Mouse (Mus musculus) spleen, postnatal 10 days (tissue): ENCODE results near the gene Adarb1.

Source experiments
- DNase-seq, 2 experiments: peaks; one replicate each; pipeline ENCODE4 v3.0.0; 2021 to 2022; ENCODE audit warnings: low spot score in 2 of 2

The Adarb1 gene

DNA sequence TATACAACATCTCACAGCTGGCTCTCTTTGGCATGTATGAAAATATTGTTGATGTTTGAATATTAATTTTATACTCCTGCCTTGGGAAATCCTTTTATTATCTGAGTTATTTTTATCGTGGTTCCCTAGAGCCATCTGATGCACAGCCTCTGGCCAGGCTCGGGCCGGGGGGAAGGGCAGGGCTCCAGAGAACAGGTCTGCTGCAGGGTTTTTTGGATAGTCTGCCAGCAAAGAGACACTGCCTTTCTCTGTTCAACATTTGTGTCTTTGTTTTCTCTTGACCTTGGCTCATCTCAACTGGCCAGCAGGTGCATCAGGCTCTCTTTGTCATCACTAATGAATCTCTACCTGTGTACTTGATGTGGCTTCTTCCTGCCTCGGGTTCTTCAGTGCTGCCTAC is 32.3 kb downstream of the Adarb1 start:
- no peak for DNase-seq

DNA sequence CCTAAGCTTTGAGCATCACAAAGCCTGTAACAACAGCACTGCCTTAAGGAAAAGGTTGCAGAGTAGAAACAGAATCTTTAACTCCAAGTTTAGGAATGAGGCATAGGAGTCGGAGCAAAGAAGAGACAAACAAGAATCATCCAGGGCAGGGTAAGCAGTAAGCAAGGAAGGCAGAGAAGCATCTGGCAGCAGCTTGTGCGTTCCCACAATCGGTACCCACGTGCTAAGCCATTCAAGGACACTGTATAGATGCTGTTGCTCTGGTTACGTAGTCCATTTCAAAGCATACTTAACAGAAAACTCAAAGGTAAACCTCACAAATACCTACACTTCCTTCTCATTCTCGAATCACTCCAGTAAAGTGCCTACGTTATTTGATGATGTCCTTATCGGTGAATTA is 35.0 kb downstream of the Adarb1 start:
- no peak for DNase-seq

- no peak for DNase-seq
Observed at GRCm38 (mm10) chr10:77381191-77381590, 36.9 kb downstream of the Adarb1 start.

DNA sequence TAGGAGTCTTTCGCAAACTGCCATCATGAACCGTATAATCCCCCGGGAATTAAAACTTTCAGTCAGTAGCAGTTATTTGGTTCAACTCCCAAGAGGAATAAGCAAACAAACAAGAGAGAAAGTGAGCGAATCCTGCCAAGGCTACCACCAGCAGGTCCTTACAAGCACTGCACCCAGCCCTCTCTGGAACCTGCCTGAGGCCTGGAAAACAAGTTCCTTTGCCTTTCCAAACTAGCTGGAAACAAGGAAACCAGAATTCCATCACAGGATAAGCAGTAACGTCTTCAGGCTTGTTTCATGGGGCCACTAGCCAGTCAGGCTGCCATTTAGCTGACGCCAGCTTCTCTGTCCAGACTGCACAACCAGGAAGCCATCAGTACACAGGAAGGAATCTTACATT is 37.4 kb downstream of the Adarb1 start:
- no peak for DNase-seq

DNA sequence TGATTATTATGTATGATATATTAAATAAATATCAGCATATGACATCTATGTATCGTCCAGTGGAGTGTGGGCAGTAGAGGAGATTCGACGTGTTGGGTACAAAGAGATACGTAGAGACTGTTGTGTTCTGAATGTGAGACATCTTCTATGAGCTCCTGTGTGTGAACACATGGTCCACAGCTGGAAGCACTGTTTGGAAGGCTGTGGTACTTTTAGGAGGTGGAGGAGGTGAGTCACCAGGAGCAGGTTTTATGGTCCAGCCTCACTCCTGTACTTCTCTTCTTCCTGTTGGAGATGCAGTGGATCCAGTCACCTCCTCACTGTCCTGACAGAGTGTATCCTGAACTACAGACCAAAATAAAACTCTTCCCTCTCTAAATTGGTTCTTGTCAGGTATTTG is 38.9 kb downstream of the Adarb1 start:
- DNase-seq: no peak

GRCm38 (mm10) chr10:77376056-77376455 is 42.0 kb downstream of the Adarb1 start:
- no peak for DNase-seq

- no peak for DNase-seq
Observed at GRCm38 (mm10) chr10:77374948-77375347, 43.1 kb downstream of the Adarb1 start.

DNA sequence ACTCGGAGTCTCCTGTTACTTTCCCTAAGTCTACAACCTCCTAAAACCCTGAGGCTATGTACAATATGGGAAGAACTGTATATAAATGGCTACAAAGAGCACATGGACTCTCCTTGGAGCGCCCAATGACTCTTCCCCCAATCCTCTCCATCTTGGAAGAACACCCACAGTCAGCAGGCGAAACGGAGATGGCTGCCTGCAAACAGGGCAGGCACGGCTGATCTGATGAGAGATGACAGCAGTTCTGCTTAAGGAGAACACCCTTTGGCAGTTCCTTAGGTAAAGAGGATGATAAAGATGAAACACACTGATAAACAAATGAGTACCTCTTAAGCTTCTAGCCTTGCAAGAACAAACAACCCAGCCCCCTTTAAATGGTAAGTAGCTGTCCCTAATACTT is 43.7 kb downstream of the Adarb1 start:
- DNase-seq: no peak

GRCm38 (mm10) chr10:77370129-77370528 is 47.9 kb downstream of the Adarb1 start:
- DNase-seq: no peak

- DNase-seq: peak in 1 of 2 experiments; percentile 4
Observed at GRCm38 (mm10) chr10:77367973-77368372, 50.1 kb downstream of the Adarb1 start.

DNA sequence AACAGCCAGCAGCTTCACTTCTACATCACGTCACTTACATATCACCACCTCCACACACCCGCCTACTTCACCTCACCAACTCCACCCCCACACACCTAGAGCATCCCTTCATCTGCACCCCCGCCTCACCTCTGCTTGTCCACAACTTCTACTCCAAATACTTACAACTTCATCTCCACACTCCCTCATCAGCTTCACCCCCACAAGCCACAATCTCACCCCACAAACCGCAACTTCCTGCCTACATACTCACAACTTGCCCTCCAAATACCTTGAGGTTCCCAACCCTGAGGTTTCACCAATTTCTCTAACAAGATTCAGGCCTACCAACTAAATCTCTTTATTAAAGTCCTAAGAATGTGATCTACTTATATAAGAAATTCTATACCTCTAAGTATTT is 51.1 kb downstream of the Adarb1 start:
- peak in 1 of 2 experiments; percentile 10 for DNase-seq

DNA sequence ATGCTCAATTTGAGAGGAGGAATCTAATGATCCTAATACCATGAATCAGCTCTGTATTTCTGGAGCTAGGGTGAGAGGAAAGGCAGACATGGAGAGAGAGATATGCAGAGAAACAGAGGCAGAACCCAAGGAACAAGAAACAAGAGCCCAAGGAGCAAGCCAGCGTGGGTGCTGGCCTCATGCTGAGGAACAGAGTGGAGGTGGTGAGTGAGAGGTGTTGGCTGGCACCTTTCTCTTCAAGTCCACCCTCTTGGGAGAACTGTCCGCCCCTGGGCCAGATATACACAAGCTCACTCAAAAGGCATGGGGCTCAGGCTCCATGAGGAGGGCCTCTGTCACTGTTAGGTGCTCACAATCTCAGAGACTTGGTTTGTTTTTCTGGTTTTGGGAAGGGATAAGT is 52.9 kb downstream of the Adarb1 start:
- peak in 1 of 2 experiments; percentile 6 for DNase-seq

GRCm38 (mm10) chr10:77360486-77360885 is 57.6 kb downstream of the Adarb1 start:
- DNase-seq: peak in 1 of 2 experiments; percentile 4

- peak in 1 of 2 experiments; percentile 4 for DNase-seq
Observed at GRCm38 (mm10) chr10:77357957-77358356, 60.1 kb downstream of the Adarb1 start.

DNA sequence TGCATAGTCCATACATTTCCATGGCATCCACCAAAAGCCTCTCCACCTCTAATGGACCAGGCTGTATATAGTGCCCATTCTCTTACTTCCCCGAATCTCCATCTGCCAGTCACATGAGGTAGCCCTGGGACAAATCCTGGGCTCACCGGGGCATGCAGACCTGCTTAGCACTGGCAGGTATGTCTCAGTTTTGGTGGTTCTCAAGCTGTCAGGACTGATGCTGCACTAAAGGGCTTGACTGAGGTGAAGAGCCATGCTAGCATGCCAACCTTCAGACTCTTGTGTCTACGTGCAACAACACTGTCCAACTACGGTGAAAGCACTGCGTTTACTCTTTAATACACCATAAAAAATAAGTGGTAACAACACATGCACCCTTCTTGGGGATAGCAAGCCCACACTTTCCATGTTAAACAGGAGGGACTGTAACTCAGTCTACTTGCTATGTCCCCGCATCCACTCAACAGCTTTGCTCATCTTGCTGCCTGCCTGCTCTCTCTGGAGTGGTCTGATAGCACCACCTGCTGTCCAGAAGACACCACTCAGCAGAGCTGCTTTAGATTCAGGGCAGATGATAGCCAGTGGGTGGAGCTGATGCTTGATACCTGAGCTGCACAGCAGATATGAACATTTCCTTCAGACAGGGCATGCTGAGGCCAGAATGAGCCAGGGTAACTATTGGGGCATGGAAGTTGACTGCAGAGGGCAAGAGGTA is 64.9 kb downstream of the Adarb1 start:
- peak; percentile 48 to 77 for DNase-seq

DNA sequence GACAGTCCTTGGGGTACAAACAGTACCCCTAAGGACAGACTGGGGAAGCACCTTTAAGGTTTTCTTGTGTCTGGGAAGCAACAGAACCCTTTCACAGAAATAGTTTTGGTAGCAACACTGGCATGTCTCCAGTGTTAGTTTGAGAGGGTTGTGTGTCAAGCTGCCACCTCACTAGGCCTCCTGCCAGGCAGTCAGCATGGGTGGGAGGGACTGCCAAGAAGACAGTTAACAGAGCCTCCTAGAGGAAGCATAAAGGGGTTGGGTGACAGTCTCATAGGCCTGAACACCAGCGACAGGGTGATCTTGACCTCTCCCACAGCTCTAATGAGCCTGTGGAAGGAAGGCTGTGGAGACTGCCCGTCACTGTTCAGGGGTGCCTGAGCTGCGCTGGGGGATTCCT is 75.2 kb downstream of the Adarb1 start:
- DNase-seq: no peak

- no peak for DNase-seq
Observed at GRCm38 (mm10) chr10:77341711-77342110, 76.4 kb downstream of the Adarb1 start.

GRCm38 (mm10) chr10:77341059-77341458 is 77.0 kb downstream of the Adarb1 start:
- DNase-seq: no peak

DNA sequence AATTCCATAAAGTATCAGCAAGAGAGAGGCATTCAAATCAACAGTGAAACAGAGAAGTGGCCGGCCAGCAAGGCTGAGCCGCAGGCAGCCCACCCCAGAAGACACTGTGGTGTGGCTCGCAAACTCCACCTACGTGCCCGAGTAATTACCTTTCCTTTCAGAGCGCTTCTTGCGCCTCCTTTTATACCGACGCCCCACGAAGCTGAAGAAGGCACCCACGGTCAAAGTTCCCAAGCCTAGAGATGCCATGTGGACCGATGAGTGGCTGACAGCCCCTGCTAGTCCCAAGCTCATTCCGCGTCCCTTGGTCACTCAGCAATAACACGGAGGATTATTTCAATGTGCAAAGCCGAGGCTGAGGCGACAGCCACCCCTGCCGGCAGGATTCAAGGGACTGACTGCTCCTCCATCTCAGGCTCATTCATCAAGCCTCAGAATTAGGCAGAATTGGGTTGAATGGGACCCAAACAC is 78.2 kb downstream of the Adarb1 start:
- DNase-seq: no peak

- no peak for DNase-seq
Observed at GRCm38 (mm10) chr10:77333518-77333917, 84.6 kb downstream of the Adarb1 start.

DNA sequence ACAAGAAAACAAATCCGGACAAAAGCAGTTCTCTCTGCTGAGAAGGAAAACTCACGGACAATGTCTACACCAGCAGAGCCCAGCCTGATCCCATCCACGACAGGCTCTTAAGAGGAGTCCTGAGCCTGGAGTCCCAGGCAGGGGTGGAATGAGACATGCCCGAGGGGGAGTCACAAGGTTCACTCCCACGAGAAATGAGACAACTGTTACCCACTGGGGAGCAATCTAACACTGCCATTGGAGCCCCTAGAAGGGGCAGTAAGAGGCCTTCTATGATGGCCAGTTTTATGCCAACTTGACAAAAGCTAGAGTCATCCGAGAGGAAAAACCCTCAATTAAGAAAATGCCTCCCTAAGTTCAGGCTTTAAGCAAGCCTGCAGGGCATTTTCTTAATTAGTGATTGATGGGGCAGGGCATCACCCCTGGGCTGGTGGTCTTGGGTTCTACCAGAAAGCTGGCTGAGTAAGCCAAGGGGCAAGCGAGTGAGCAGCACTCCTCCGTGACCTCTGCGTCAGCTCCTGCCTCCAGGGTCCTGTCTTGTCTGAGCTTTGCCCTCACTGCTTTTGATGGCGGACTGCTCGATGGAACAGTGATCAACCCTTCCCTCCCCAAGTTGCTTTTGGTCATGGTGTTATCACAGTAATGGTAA is 88.5 kb downstream of the Adarb1 start:
- DNase-seq: no peak

- DNase-seq: no peak
Observed at GRCm38 (mm10) chr10:77324716-77325115, 93.4 kb downstream of the Adarb1 start.

DNA sequence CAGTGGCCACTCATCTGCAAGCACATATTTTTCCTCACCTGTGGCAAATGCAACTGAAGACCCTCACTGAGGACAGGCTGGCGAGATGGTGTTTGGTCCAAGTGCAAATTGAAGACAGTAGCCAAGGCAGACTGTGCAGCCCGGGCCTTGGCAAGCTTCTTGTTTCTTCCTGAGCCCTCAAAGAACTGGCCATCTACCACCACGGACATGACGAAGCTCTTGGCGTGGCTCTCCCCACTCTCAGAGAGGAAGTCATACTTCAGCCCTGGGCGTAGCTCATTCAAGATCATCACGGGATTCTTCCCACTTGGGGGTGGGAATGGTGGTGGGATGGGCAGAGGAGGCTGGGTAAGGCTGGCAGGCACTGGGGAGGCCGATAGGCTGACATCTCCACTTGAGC is 96.5 kb downstream of the Adarb1 start:
- DNase-seq: no peak
